Mouse (Mus musculus) liver, embryonic 15.5 days (tissue): ENCODE results near the gene Atrip. TPM values are rescaled to one million over a fixed set of nuclear protein-coding genes. Genes with fewer than 3 reads are reported as not detected.

Experiments used
- ATAC-seq: fragments of 200-750 bp; cut with Nextera tagmentation; 2 replicates; pipeline ENCODE4 v1.8.0; 2017; ENCODE audit warnings: moderate number of reproducible peaks, mild to moderate bottlenecking, moderate library complexity; ENCODE audit not compliant: insufficient read depth
- H3K27ac ChIP-seq: fragments of 300-500 bp; sonication (generic); replicated peaks from 2 replicates; pipeline ENCODE4 v1.5.1; 2015; ENCODE audit warnings: mild to moderate bottlenecking, inconsistent platforms
- H3K27me3 ChIP-seq: fragments of 300-500 bp; sonication (generic); 2 replicates; pipeline ENCODE4 v1.6.1; 2015; ENCODE audit warnings: mild to moderate bottlenecking, inconsistent platforms
- H3K36me3 ChIP-seq: fragments of 300-500 bp; sonication (generic); replicated peaks from 2 replicates; pipeline ENCODE4 v1.6.1; 2015; ENCODE audit warnings: moderate library complexity, mild to moderate bottlenecking, inconsistent platforms
- H3K4me1 ChIP-seq: fragments of 300-500 bp; sonication (generic); replicated peaks from 2 replicates; pipeline ENCODE4 v1.6.1; 2015; ENCODE audit warnings: inconsistent platforms
- H3K4me2 ChIP-seq: fragments of 300-500 bp; sonication (generic); 2 replicates; pipeline ENCODE4 v1.6.1; 2015; ENCODE audit warnings: moderate library complexity, mild to moderate bottlenecking, inconsistent platforms
- H3K4me3 ChIP-seq: fragments of 300-500 bp; sonication (generic); replicated peaks from 2 replicates; pipeline ENCODE4 v1.5.1; 2015; ENCODE audit warnings: mild to moderate bottlenecking, inconsistent platforms
- H3K9ac ChIP-seq: fragments of 300-500 bp; sonication (generic); 2 replicates; pipeline ENCODE4 v1.6.1; 2015; ENCODE audit warnings: moderate library complexity, mild to moderate bottlenecking, inconsistent platforms
- H3K9me3 ChIP-seq: fragments of 300-500 bp; sonication (generic); replicated peaks from 2 replicates; pipeline ENCODE4 v1.6.1; 2016; ENCODE audit warnings: inconsistent platforms
- WGBS: fragments of 180-500 bp; shearing (Covaris S2); methylation state at CpG from one replicate; pipeline ENCODE4 v1.1.7; 2015; ENCODE audit warnings: mixed read lengths; ENCODE audit not compliant: insufficient replicate concordance; 5-methylcytosine and 5-hydroxymethylcytosine counted together
- polyA plus RNA-seq: library from polyadenylated mRNA; unstranded; fragments of >200 nt; fragmentation: Nextera tagmentation; extraction: Ambion mirVana; gene quantifications from 2 replicates; pipeline ENCODE4 v1.2.1, GENCODE M21; 2015

Gene Atrip
- polyA plus RNA-seq, 1 experiment from 2014 or later = 9.2 TPM

GRCm38 (mm10) chr9:109032435-109032834 lies 41.5 kb downstream of the Atrip start:
- H3K9me3 ChIP-seq = no peaks in the 10 kb centered on the region
- no peaks in the 10 kb centered on the region for H3K36me3 ChIP-seq
- H3K27me3 ChIP-seq = peaks cover under 1% of the 10 kb centered on the region; the same call in 1 of the 2 replicates
- H3K9ac ChIP-seq = no peak overlapping the region
- H3K27ac ChIP-seq = no peak overlapping the region
- WGBS = 49% methylated on average over 6 of the region's 6 CpGs
- H3K4me2 ChIP-seq = peak overlapping the region; percentile 5; the same call in 1 of the 2 replicates
- no peak for ATAC-seq
- no peak overlapping the region for H3K4me3 ChIP-seq
- H3K4me1 ChIP-seq = peaks cover 11% of the 10 kb centered on the region

- WGBS = 64% methylated on average over 8 of the region's 8 CpGs
- ATAC-seq = no peak
- Histone ChIP-seq H3K36me3 (no peaks in the 10 kb centered on the region), H3K4me1 (peaks cover 11% of the 10 kb centered on the region), H3K4me3 (no peak overlapping the region), H3K9me3 (no peaks in the 10 kb centered on the region), H3K9ac (no peak overlapping the region), H3K27me3 (no peaks in the 10 kb centered on the region), H3K27ac (no peak overlapping the region), H3K4me2 (no peak overlapping the region)
These were observed 42.2 kb downstream of the Atrip start for GRCm38 (mm10) chr9:109031686-109032085.

GRCm38 (mm10) chr9:109031001-109031400 lies 42.9 kb downstream of the Atrip start:
- Histone ChIP-seq H3K4me3 (no peak overlapping the region), H3K4me1 (peaks cover 11% of the 10 kb centered on the region), H3K27ac (no peak overlapping the region), H3K4me2 (no peak overlapping the region), H3K36me3 (no peaks in the 10 kb centered on the region), H3K9me3 (no peaks in the 10 kb centered on the region), H3K27me3 (no peaks in the 10 kb centered on the region), H3K9ac (no peak overlapping the region)
- 73% methylated on average over 7 of the region's 7 CpGs for WGBS
- no peak for ATAC-seq

GRCm38 (mm10) chr9:109030312-109030711 lies 43.6 kb downstream of the Atrip start:
- H3K9ac ChIP-seq = no peak overlapping the region
- peaks cover 11% of the 10 kb centered on the region for H3K4me1 ChIP-seq
- H3K9me3 ChIP-seq = no peaks in the 10 kb centered on the region
- no peak overlapping the region for H3K4me3 ChIP-seq
- no peaks in the 10 kb centered on the region for H3K36me3 ChIP-seq
- no peak for ATAC-seq
- WGBS = 50% methylated on average over 3 of the region's 3 CpGs
- H3K27me3 ChIP-seq = no peaks in the 10 kb centered on the region
- H3K27ac ChIP-seq = no peak overlapping the region
- no peak overlapping the region for H3K4me2 ChIP-seq

- H3K27me3 ChIP-seq = no peaks in the 10 kb centered on the region
- no peaks in the 10 kb centered on the region for H3K36me3 ChIP-seq
- no peak for ATAC-seq
- 54% methylated on average over 5 of the region's 5 CpGs for WGBS
- no peaks in the 10 kb centered on the region for H3K9me3 ChIP-seq
- H3K4me3 ChIP-seq = no peak overlapping the region
- H3K4me2 ChIP-seq = no peak overlapping the region
- H3K4me1 ChIP-seq = peaks cover 11% of the 10 kb centered on the region
- H3K27ac ChIP-seq = no peak overlapping the region
- no peak overlapping the region for H3K9ac ChIP-seq
These were observed 45.0 kb downstream of the Atrip start for GRCm38 (mm10) chr9:109028919-109029318.

- Histone ChIP-seq H3K4me1 (peaks cover 11% of the 10 kb centered on the region), H3K9ac (no peak overlapping the region), H3K27me3 (no peaks in the 10 kb centered on the region), H3K36me3 (no peaks in the 10 kb centered on the region), H3K9me3 (no peaks in the 10 kb centered on the region), H3K4me3 (no peak overlapping the region), H3K27ac (no peak overlapping the region), H3K4me2 (no peak overlapping the region)
- no peak for ATAC-seq
- 66% methylated on average over 3 of the region's 3 CpGs for WGBS
These were observed 45.5 kb downstream of the Atrip start for GRCm38 (mm10) chr9:109028421-109028820.

GRCm38 (mm10) chr9:109027521-109027920 lies 46.4 kb downstream of the Atrip start:
- 60% methylated on average over 8 of the region's 8 CpGs for WGBS
- Histone ChIP-seq H3K4me2 (no peak overlapping the region), H3K4me3 (no peak overlapping the region), H3K4me1 (peaks cover 4% of the 10 kb centered on the region), H3K27me3 (no peaks in the 10 kb centered on the region), H3K36me3 (no peaks in the 10 kb centered on the region), H3K27ac (no peak overlapping the region), H3K9me3 (no peaks in the 10 kb centered on the region), H3K9ac (no peak overlapping the region)
- ATAC-seq = no peak

GRCm38 (mm10) chr9:109022866-109023685 lies 50.8 kb downstream of the Atrip start:
- WGBS = 57% methylated on average over 17 of the region's 17 CpGs
- H3K27me3 ChIP-seq = no peaks in the 10 kb centered on the region
- 0 out of 2 replicates have a peak overlapping the region, but pooled peaks have one; percentile 3 for H3K27ac ChIP-seq
- H3K9ac ChIP-seq = no peak overlapping the region
- ATAC-seq = no peak
- no peak overlapping the region for H3K4me2 ChIP-seq
- H3K4me3 ChIP-seq = no peak overlapping the region
- peaks cover under 1% of the 10 kb centered on the region; the same call in 1 of the 2 replicates for H3K4me1 ChIP-seq
- no peaks in the 10 kb centered on the region for H3K36me3 ChIP-seq
- no peaks in the 10 kb centered on the region for H3K9me3 ChIP-seq

- Histone ChIP-seq H3K4me1 (peaks cover 17% of the 10 kb centered on the region), H3K9ac (no peak overlapping the region), H3K4me2 (no peak overlapping the region), H3K36me3 (no peaks in the 10 kb centered on the region), H3K4me3 (no peak overlapping the region), H3K9me3 (no peaks in the 10 kb centered on the region), H3K27me3 (no peaks in the 10 kb centered on the region), H3K27ac (no peak overlapping the region)
- ATAC-seq = no peak
- 36% methylated on average over 4 of the region's 4 CpGs for WGBS
These were observed 52.5 kb downstream of the Atrip start for GRCm38 (mm10) chr9:109021428-109021827.

GRCm38 (mm10) chr9:109016973-109017604 lies 56.8 kb downstream of the Atrip start:
- no peaks in the 10 kb centered on the region for H3K27me3 ChIP-seq
- WGBS = 6% methylated on average over 11 of the region's 11 CpGs
- no peaks in the 10 kb centered on the region for H3K9me3 ChIP-seq
- H3K4me1 ChIP-seq = peaks cover 33% of the 10 kb centered on the region
- peak; percentile 90 for ATAC-seq
- H3K4me2 ChIP-seq = peak overlapping the region; percentile 51
- no peaks in the 10 kb centered on the region for H3K36me3 ChIP-seq
- peak overlapping the region; percentile 63 for H3K27ac ChIP-seq
- no peak overlapping the region for H3K9ac ChIP-seq
- peak overlapping the region; percentile 16 for H3K4me3 ChIP-seq

- Histone ChIP-seq H3K4me3 (no peak overlapping the region), H3K36me3 (no peaks in the 10 kb centered on the region), H3K4me1 (peaks cover 33% of the 10 kb centered on the region), H3K9me3 (no peaks in the 10 kb centered on the region), H3K27me3 (no peaks in the 10 kb centered on the region), H3K9ac (no peak overlapping the region), H3K4me2 (peak overlapping the region; percentile 38), H3K27ac (no peak overlapping the region; the same call in 1 of the 2 replicates)
- peak; percentile 33; the same call in 1 of the 2 replicates for ATAC-seq
- whole genome bisulfite sequencing = 22% methylated on average over 8 of the region's 8 CpGs
These were observed 58.5 kb downstream of the Atrip start for GRCm38 (mm10) chr9:109015397-109015796.
